Mouse (Mus musculus): ENCODE data around the gene Fitm1.

DNA sequence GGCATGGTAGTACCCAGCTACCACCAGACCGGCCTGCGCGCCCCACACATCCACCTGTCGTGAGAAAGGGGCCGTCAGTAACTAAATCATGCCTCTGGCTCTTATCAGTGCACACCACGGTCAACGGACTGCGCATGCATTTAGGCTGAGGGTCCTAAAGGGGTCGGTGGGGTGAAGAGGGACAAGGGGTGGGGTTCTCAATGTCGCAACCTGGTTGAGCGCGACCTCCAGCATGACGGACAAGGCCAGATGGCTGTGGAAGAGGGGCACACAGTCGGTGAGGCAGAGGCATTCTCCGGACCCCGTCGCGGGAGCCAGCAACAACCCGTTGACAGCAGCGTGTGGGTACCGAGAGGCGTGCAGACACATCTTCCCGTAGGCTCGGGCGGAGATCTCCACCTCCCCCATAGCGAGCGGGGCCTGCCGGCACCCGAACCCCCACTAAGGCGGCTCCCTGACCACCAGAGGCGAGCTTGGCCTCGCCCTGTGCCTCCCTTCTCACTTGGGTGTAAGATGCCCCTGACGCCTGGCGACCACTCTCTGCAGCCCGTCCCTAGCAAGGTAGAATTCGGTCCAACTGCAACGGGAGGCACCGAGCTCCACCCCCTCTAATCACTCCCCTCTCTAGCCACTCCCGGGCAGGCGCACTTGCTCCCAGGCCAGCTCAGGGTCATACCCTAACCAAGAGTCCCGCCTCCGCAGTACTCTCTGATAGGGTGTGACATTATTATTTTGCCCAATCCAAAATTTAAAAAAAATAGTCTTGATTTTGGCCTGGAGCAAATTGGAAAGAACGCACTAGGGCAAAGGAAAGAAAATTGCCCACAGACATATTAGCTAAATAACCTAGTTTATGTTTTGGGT is 9.5 kb downstream of the Fitm1 start, which contains the start of gene Emc9:
- TF ChIP-seq EP300 (IDR thresholded peaks at IDR 0.05; ENCODE audit: low read depth in 1 of 2, low read length in 2 of 2) (peak in 1 of 2 experiments; percentile 51; a peak in 1 of 4 replicates), POLR2A (IDR thresholded peaks at IDR 0.05; ENCODE audit: control insufficient read depth in 1 of 2, insufficient read depth in 1 of 2, low read depth in 1 of 2, low read length in 2 of 2, poor library complexity in 1 of 2) (peak in 1 of 2 experiments; percentile 78; a peak in 2 of 4 replicates), CTCF (IDR thresholded peaks at IDR 0.05 in 2 of 3, conservative IDR thresholded peaks at IDR 0.05 in 1 of 3; ENCODE audit: control insufficient read depth in 1 of 3, insufficient read depth in 1 of 3, low read depth in 2 of 3, low read length in 3 of 3, poor library complexity in 1 of 3, severe bottlenecking in 1 of 3) (no peak), USF2 (IDR thresholded peaks at IDR 0.05; ENCODE audit: borderline replicate concordance in 1 of 2, insufficient read depth in 1 of 2, low read depth in 1 of 2, low read length in 2 of 2) (no peak), ZNF384 (IDR thresholded peaks at IDR 0.05; ENCODE audit: low read depth, low read length) (peak; percentile 74), NRF1 (IDR thresholded peaks at IDR 0.05; ENCODE audit: insufficient read depth, low read depth, low read length, poor library complexity, severe bottlenecking) (peak; percentile 80), BHLHE40 (IDR thresholded peaks at IDR 0.05; ENCODE audit: borderline replicate concordance, low read depth, low read length) (no peak), GABPA (IDR thresholded peaks at IDR 0.05; ENCODE audit: low read depth, low read length) (no peak)

Measured in MEL (cell line).